Comparison of ENCODE assay signal across 17 mouse cellular contexts in the genomic region with DNA sequence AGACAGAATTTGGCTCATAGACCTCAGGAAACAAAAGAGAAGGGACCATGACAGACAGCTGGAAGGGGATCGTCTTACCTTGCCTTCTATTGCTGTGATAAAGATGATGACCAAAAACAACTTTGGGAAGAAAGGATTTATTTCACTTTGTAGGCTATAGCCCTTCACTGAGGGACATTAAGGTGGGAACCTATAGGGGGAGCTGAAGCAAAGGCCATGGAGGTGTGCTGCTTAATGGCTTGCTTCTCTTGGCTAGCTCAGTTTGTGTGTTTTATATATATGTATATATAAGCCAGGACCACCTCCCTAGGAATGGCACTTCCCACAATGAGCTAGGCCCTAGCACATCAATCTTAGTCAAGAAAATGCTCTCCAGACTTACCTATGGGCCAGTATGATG.
"Had no signal": no experiment of that assay in that cellular context is flagged by ENCODE, and none has a peak within 500 bp of the region (broad histone marks: within the 10 kb centered on the region; RNA-seq: fewer than 3 reads in every experiment).

No protein-coding gene starts in this region.

- H3K27me3 ChIP-seq: limb, embryonic 12.5 days; limb, embryonic 15.5 days; stomach, embryonic 15.5 days had no signal

- H3K36me3 ChIP-seq: limb, embryonic 12.5 days; limb, embryonic 15.5 days; stomach, embryonic 15.5 days had no signal

- H3K27ac ChIP-seq: kidney, postnatal 0 days; limb, embryonic 12.5 days; limb, embryonic 15.5 days; liver, embryonic 14.5 days; stomach, embryonic 15.5 days had no signal

- H3K9ac ChIP-seq: limb, embryonic 12.5 days; limb, embryonic 15.5 days; liver, embryonic 14.5 days; liver, postnatal 0 days; lung, embryonic 14.5 days; stomach, embryonic 15.5 days had no signal

- ATAC-seq: liver, postnatal 0 days had no signal

- H3K9me3 ChIP-seq: limb, embryonic 12.5 days; limb, embryonic 15.5 days; stomach, embryonic 15.5 days had no signal

- H3K4me1 ChIP-seq: stomach, embryonic 15.5 days had no signal

- DNase-seq: kidney, adult 18-20 months; kidney, adult 9 months; kidney, postnatal 25 days; left cerebral cortex, postnatal 4 days; liver, postnatal 0 days; lung, embryonic 14.5 days; lung, postnatal 10 days; lung, postnatal 36 days; midbrain, embryonic 14.5 days; thymus, postnatal 25 days had no signal

- H3K4me2 ChIP-seq: limb, embryonic 12.5 days; limb, embryonic 15.5 days; liver, embryonic 11.5 days; lung, embryonic 14.5 days; midbrain, embryonic 11.5 days; stomach, embryonic 15.5 days had no signal

- H3K4me3 ChIP-seq: limb, embryonic 12.5 days; limb, embryonic 15.5 days; stomach, embryonic 15.5 days had no signal
